Mouse (Mus musculus) adrenal gland, postnatal 10 days (tissue): ENCODE results near the gene Sema6d. TPM values are rescaled to one million over a fixed set of nuclear protein-coding genes. Genes with fewer than 3 reads are reported as not detected.

Source experiments
- DNase-seq: peaks from one replicate; pipeline ENCODE4 v3.0.0; 2021; ENCODE audit warnings: mixed read lengths
- total RNA-seq, 2 experiments: library from RNA; stranded (reverse); gene quantifications; 2 replicates each; pipeline ENCODE4 v1.2.3; 2021

The Sema6d gene
- total RNA-seq, 2 experiments from 2014 or later = 17.3 to 22.2 TPM

GRCm38 (mm10) chr2:124617440-124617839, 527.7 kb downstream of the Sema6d start:
- DNase-seq = no peak

- no peak for DNase-seq
These were observed 528.3 kb downstream of the Sema6d start for GRCm38 (mm10) chr2:124618091-124618490.

- DNase-seq = no peak
These were observed 528.9 kb downstream of the Sema6d start for GRCm38 (mm10) chr2:124618526-124619219.

GRCm38 (mm10) chr2:124620470-124620869, 530.7 kb downstream of the Sema6d start:
- DNase-seq = no peak

GRCm38 (mm10) chr2:124621972-124622621, 532.3 kb downstream of the Sema6d start:
- no peak for DNase-seq

GRCm38 (mm10) chr2:124624247-124624929, 534.6 kb downstream of the Sema6d start:
- no peak for DNase-seq

- no peak for DNase-seq
These were observed 536.7 kb downstream of the Sema6d start for GRCm38 (mm10) chr2:124626425-124626824.

GRCm38 (mm10) chr2:124627664-124628063, 537.9 kb downstream of the Sema6d start:
- DNase-seq = no peak

GRCm38 (mm10) chr2:124628701-124629100, 538.9 kb downstream of the Sema6d start:
- no peak for DNase-seq

- DNase-seq = no peak
These were observed 544.7 kb downstream of the Sema6d start for GRCm38 (mm10) chr2:124634400-124634998.

- no peak for DNase-seq
These were observed 545.6 kb downstream of the Sema6d start for GRCm38 (mm10) chr2:124635271-124635865.

GRCm38 (mm10) chr2:124637080-124637479, 547.3 kb downstream of the Sema6d start:
- no peak for DNase-seq

- no peak for DNase-seq
These were observed 549.6 kb downstream of the Sema6d start for GRCm38 (mm10) chr2:124639221-124639963.

GRCm38 (mm10) chr2:124640500-124641193, 550.9 kb downstream of the Sema6d start:
- no peak for DNase-seq

- DNase-seq = peak; percentile 7
These were observed 551.4 kb downstream of the Sema6d start for GRCm38 (mm10) chr2:124641194-124641558.

GRCm38 (mm10) chr2:124642131-124642530, 552.4 kb downstream of the Sema6d start:
- no peak for DNase-seq

GRCm38 (mm10) chr2:124650609-124651008, 560.8 kb downstream of the Sema6d start:
- no peak for DNase-seq

GRCm38 (mm10) chr2:124651146-124651545, 561.4 kb downstream of the Sema6d start:
- DNase-seq = no peak

GRCm38 (mm10) chr2:124653161-124653560, 563.4 kb downstream of the Sema6d start:
- no peak for DNase-seq

- no peak for DNase-seq
These were observed 567.6 kb downstream of the Sema6d start for GRCm38 (mm10) chr2:124657358-124657757.

GRCm38 (mm10) chr2:124658374-124658773, 568.6 kb downstream of the Sema6d start:
- no peak for DNase-seq
